Mouse (Mus musculus) ZHBTc4 (cell line): ENCODE data around the gene Rapgef5.

ENCODE experiments used
- DNase-seq: peaks from one replicate; pipeline ENCODE4 v3.0.0-alpha.2; 2011; ENCODE audit warnings: low read depth, low spot score

The Rapgef5 gene

GRCm38 (mm10) chr12:117531106-117531505, 14.8 kb downstream of the Rapgef5 start:
- DNase-seq, result no peak

GRCm38 (mm10) chr12:117533176-117534086, 17.2 kb downstream of the Rapgef5 start:
- peak; percentile 85 for DNase-seq

- peak; percentile 81 for DNase-seq
These were observed 17.9 kb downstream of the Rapgef5 start for GRCm38 (mm10) chr12:117534087-117534751.

- no peak for DNase-seq
These were observed 24.1 kb downstream of the Rapgef5 start for GRCm38 (mm10) chr12:117540352-117540751.

- no peak for DNase-seq
These were observed 29.0 kb downstream of the Rapgef5 start for GRCm38 (mm10) chr12:117545277-117545676.

GRCm38 (mm10) chr12:117553353-117553752, 37.1 kb downstream of the Rapgef5 start:
- DNase-seq, result no peak

GRCm38 (mm10) chr12:117554612-117555063, 38.4 kb downstream of the Rapgef5 start:
- DNase-seq, result no peak

GRCm38 (mm10) chr12:117560450-117560849, 44.2 kb downstream of the Rapgef5 start:
- DNase-seq, result no peak

GRCm38 (mm10) chr12:117561411-117562059, 45.3 kb downstream of the Rapgef5 start:
- no peak for DNase-seq

GRCm38 (mm10) chr12:117562085-117562484, 45.8 kb downstream of the Rapgef5 start:
- DNase-seq, result no peak

GRCm38 (mm10) chr12:117563859-117564258, 47.6 kb downstream of the Rapgef5 start:
- DNase-seq, result no peak

- DNase-seq, result no peak
These were observed 50.0 kb downstream of the Rapgef5 start for GRCm38 (mm10) chr12:117566298-117566697.

- DNase-seq, result no peak
These were observed 53.4 kb downstream of the Rapgef5 start for GRCm38 (mm10) chr12:117569671-117570070.

- no peak for DNase-seq
These were observed 68.0 kb downstream of the Rapgef5 start for GRCm38 (mm10) chr12:117584256-117584655.

- DNase-seq, result no peak
These were observed 69.1 kb downstream of the Rapgef5 start for GRCm38 (mm10) chr12:117585390-117585789.

- DNase-seq, result peak; percentile 80
These were observed 69.8 kb downstream of the Rapgef5 start for GRCm38 (mm10) chr12:117586124-117586523.

GRCm38 (mm10) chr12:117589186-117589585, 72.9 kb downstream of the Rapgef5 start:
- no peak for DNase-seq

GRCm38 (mm10) chr12:117592019-117592418, 75.7 kb downstream of the Rapgef5 start:
- no peak for DNase-seq

GRCm38 (mm10) chr12:117592583-117592982, 76.3 kb downstream of the Rapgef5 start:
- no peak for DNase-seq

GRCm38 (mm10) chr12:117595179-117595578, 78.9 kb downstream of the Rapgef5 start:
- DNase-seq, result no peak

- DNase-seq, result no peak
These were observed 81.9 kb downstream of the Rapgef5 start for GRCm38 (mm10) chr12:117598190-117598589.

- DNase-seq, result no peak
These were observed 89.7 kb downstream of the Rapgef5 start for GRCm38 (mm10) chr12:117605966-117606365.
